Mouse (Mus musculus): ENCODE measurements around the gene Stk32c. TPM values are rescaled to one million over a fixed set of nuclear protein-coding genes. Genes with fewer than 3 reads are reported as not detected.

Gene Stk32c
- polyA plus RNA-seq, 1 experiment from 2014 or later, result not detected

- ATAC-seq (replicated peaks; ENCODE audit: low FRiP score), result no peak
- Histone ChIP-seq H3K36me3 (ENCODE audit: control insufficient read depth, insufficient read depth, low read length) (no peaks in the 10 kb centered on the region), H3K4me3 (ENCODE audit: low read depth, low read length) (no peak overlapping the region), H3K27me3 (replicated peaks; ENCODE audit: control insufficient read depth, insufficient read depth, low read length) (peaks cover 6% of the 10 kb centered on the region; the same call in 1 of the 2 replicates), H3K9ac (ENCODE audit: low read depth, low read length) (no peak overlapping the region), H3K27ac (ENCODE audit: low read depth, low read length) (no peak overlapping the region), H3K4me2 (no peak overlapping the region), H3K9me3 (ENCODE audit: control insufficient read depth, low read length) (no peaks in the 10 kb centered on the region), H3K4me1 (replicated peaks; ENCODE audit: control insufficient read depth, insufficient read depth, low read length) (0 out of 2 replicates have a peak, but pooled peaks cover 6% of the 10 kb centered on the region)
- no peak for DNase-seq (ENCODE audit: low spot score)
- WGBS, result 64% methylated on average over 7 of the region's 7 CpGs
Observed at GRCm38 (mm10) chr7:139152927-139153326, 60.2 kb downstream of the Stk32c start.

- peaks cover 6% of the 10 kb centered on the region; the same call in 1 of the 2 replicates for H3K27me3 ChIP-seq (replicated peaks; ENCODE audit: control insufficient read depth, insufficient read depth, low read length)
- no peaks in the 10 kb centered on the region for H3K9me3 ChIP-seq (ENCODE audit: control insufficient read depth, low read length)
- H3K4me1 ChIP-seq (replicated peaks; ENCODE audit: control insufficient read depth, insufficient read depth, low read length), result 0 out of 2 replicates have a peak, but pooled peaks cover 8% of the 10 kb centered on the region
- H3K4me2 ChIP-seq, result no peak overlapping the region
- H3K4me3 ChIP-seq (ENCODE audit: low read depth, low read length), result no peak overlapping the region
- H3K36me3 ChIP-seq (ENCODE audit: control insufficient read depth, insufficient read depth, low read length), result no peaks in the 10 kb centered on the region
- no peak overlapping the region for H3K27ac ChIP-seq (ENCODE audit: low read depth, low read length)
- ATAC-seq (replicated peaks; ENCODE audit: low FRiP score), result peak; percentile 62
- 44% methylated on average over 10 of the region's 10 CpGs for WGBS
- no peak overlapping the region for H3K9ac ChIP-seq (ENCODE audit: low read depth, low read length)
- DNase-seq (ENCODE audit: low spot score), result no peak
Observed at GRCm38 (mm10) chr7:139151116-139151515, 62.0 kb downstream of the Stk32c start.

- Histone ChIP-seq H3K4me3 (ENCODE audit: low read depth, low read length) (no peak overlapping the region), H3K9me3 (ENCODE audit: control insufficient read depth, low read length) (no peaks in the 10 kb centered on the region), H3K27ac (ENCODE audit: low read depth, low read length) (no peak overlapping the region), H3K27me3 (replicated peaks; ENCODE audit: control insufficient read depth, insufficient read depth, low read length) (peaks cover 6% of the 10 kb centered on the region; the same call in 1 of the 2 replicates), H3K36me3 (ENCODE audit: control insufficient read depth, insufficient read depth, low read length) (no peaks in the 10 kb centered on the region), H3K9ac (ENCODE audit: low read depth, low read length) (no peak overlapping the region), H3K4me1 (replicated peaks; ENCODE audit: control insufficient read depth, insufficient read depth, low read length) (0 out of 2 replicates have a peak, but pooled peaks cover 8% of the 10 kb centered on the region), H3K4me2 (no peak overlapping the region)
- DNase-seq (ENCODE audit: low spot score) (no peak), ATAC-seq (replicated peaks; ENCODE audit: low FRiP score) (no peak)
- WGBS, result 30% methylated on average over 7 of the region's 7 CpGs
Observed at GRCm38 (mm10) chr7:139149373-139149772, 63.7 kb downstream of the Stk32c start.

- no peak for ATAC-seq (replicated peaks; ENCODE audit: low FRiP score)
- H3K4me1 ChIP-seq (replicated peaks; ENCODE audit: control insufficient read depth, insufficient read depth, low read length), result 0 out of 2 replicates have a peak, but pooled peaks cover 8% of the 10 kb centered on the region
- no peak overlapping the region for H3K4me2 ChIP-seq
- no peak overlapping the region for H3K9ac ChIP-seq (ENCODE audit: low read depth, low read length)
- H3K4me3 ChIP-seq (ENCODE audit: low read depth, low read length), result no peak overlapping the region
- no peak overlapping the region for H3K27ac ChIP-seq (ENCODE audit: low read depth, low read length)
- DNase-seq (ENCODE audit: low spot score), result no peak
- peaks cover 6% of the 10 kb centered on the region; the same call in 1 of the 2 replicates for H3K27me3 ChIP-seq (replicated peaks; ENCODE audit: control insufficient read depth, insufficient read depth, low read length)
- H3K9me3 ChIP-seq (ENCODE audit: control insufficient read depth, low read length), result no peaks in the 10 kb centered on the region
- 29% methylated on average over 4 of the region's 4 CpGs for WGBS
- H3K36me3 ChIP-seq (ENCODE audit: control insufficient read depth, insufficient read depth, low read length), result no peaks in the 10 kb centered on the region
Observed at GRCm38 (mm10) chr7:139147360-139147759, 65.7 kb downstream of the Stk32c start.

- Histone ChIP-seq H3K9ac (ENCODE audit: low read depth, low read length) (no peak overlapping the region), H3K36me3 (ENCODE audit: control insufficient read depth, insufficient read depth, low read length) (no peaks in the 10 kb centered on the region), H3K27me3 (replicated peaks; ENCODE audit: control insufficient read depth, insufficient read depth, low read length) (peaks cover 6% of the 10 kb centered on the region; the same call in 1 of the 2 replicates), H3K27ac (ENCODE audit: low read depth, low read length) (no peak overlapping the region), H3K4me2 (no peak overlapping the region), H3K9me3 (ENCODE audit: control insufficient read depth, low read length) (no peaks in the 10 kb centered on the region), H3K4me3 (ENCODE audit: low read depth, low read length) (no peak overlapping the region), H3K4me1 (replicated peaks; ENCODE audit: control insufficient read depth, insufficient read depth, low read length) (0 out of 2 replicates have a peak, but pooled peaks cover 2% of the 10 kb centered on the region)
- 42% methylated on average over 7 of the region's 7 CpGs for WGBS
- DNase-seq (ENCODE audit: low spot score) (no peak), ATAC-seq (replicated peaks; ENCODE audit: low FRiP score) (no peak)
Observed at GRCm38 (mm10) chr7:139145891-139146290, 67.2 kb downstream of the Stk32c start.

- H3K4me1 ChIP-seq (replicated peaks; ENCODE audit: control insufficient read depth, insufficient read depth, low read length), result 0 out of 2 replicates have a peak, but pooled peaks cover 2% of the 10 kb centered on the region
Observed at GRCm38 (mm10) chr7:139143785-139144184, 69.3 kb downstream of the Stk32c start.

GRCm38 (mm10) chr7:139139921-139140461, 73.1 kb downstream of the Stk32c start:
- WGBS, result 37% methylated on average over 11 of the region's 11 CpGs
- Histone ChIP-seq H3K4me2 (no peak overlapping the region), H3K9ac (ENCODE audit: low read depth, low read length) (no peak overlapping the region)

More at GRCm38 (mm10) chr7:139143785-139144184, 69.3 kb downstream of the Stk32c start:
- H3K27ac ChIP-seq (ENCODE audit: low read depth, low read length), result no peak overlapping the region
- H3K27me3 ChIP-seq (replicated peaks; ENCODE audit: control insufficient read depth, insufficient read depth, low read length), result no peaks in the 10 kb centered on the region
- no peak for DNase-seq (ENCODE audit: low spot score)
- no peak overlapping the region for H3K4me3 ChIP-seq (ENCODE audit: low read depth, low read length)
- 44% methylated on average over 1 of the region's 1 CpGs for WGBS
- H3K4me2 ChIP-seq, result no peak overlapping the region
- H3K9me3 ChIP-seq (ENCODE audit: control insufficient read depth, low read length), result no peaks in the 10 kb centered on the region
- no peak for ATAC-seq (replicated peaks; ENCODE audit: low FRiP score)
- H3K9ac ChIP-seq (ENCODE audit: low read depth, low read length), result no peak overlapping the region
- H3K36me3 ChIP-seq (ENCODE audit: control insufficient read depth, insufficient read depth, low read length), result no peaks in the 10 kb centered on the region

GRCm38 (mm10) chr7:139136906-139137491, 76.1 kb downstream of the Stk32c start:
- Histone ChIP-seq H3K4me3 (ENCODE audit: low read depth, low read length) (no peak overlapping the region), H3K36me3 (ENCODE audit: control insufficient read depth, insufficient read depth, low read length) (no peaks in the 10 kb centered on the region), H3K27ac (ENCODE audit: low read depth, low read length) (no peak overlapping the region), H3K9me3 (ENCODE audit: control insufficient read depth, low read length) (no peaks in the 10 kb centered on the region), H3K4me1 (replicated peaks; ENCODE audit: control insufficient read depth, insufficient read depth, low read length) (no peaks in the 10 kb centered on the region), H3K9ac (ENCODE audit: low read depth, low read length) (no peak overlapping the region), H3K27me3 (replicated peaks; ENCODE audit: control insufficient read depth, insufficient read depth, low read length) (no peaks in the 10 kb centered on the region), H3K4me2 (no peak overlapping the region)
- ATAC-seq (replicated peaks; ENCODE audit: low FRiP score), result no peak
- no peak for DNase-seq (ENCODE audit: low spot score)
- 62% methylated on average over 5 of the region's 5 CpGs for WGBS

More at GRCm38 (mm10) chr7:139139921-139140461, 73.1 kb downstream of the Stk32c start:
- ATAC-seq (replicated peaks; ENCODE audit: low FRiP score), result no peak
- no peak overlapping the region for H3K27ac ChIP-seq (ENCODE audit: low read depth, low read length)
- DNase-seq (ENCODE audit: low spot score), result no peak
- no peaks in the 10 kb centered on the region for H3K36me3 ChIP-seq (ENCODE audit: control insufficient read depth, insufficient read depth, low read length)
- H3K27me3 ChIP-seq (replicated peaks; ENCODE audit: control insufficient read depth, insufficient read depth, low read length), result no peaks in the 10 kb centered on the region
- H3K9me3 ChIP-seq (ENCODE audit: control insufficient read depth, low read length), result no peaks in the 10 kb centered on the region
- no peak overlapping the region for H3K4me3 ChIP-seq (ENCODE audit: low read depth, low read length)
- no peaks in the 10 kb centered on the region for H3K4me1 ChIP-seq (replicated peaks; ENCODE audit: control insufficient read depth, insufficient read depth, low read length)

GRCm38 (mm10) chr7:139135236-139135635, 77.9 kb downstream of the Stk32c start:
- no peak for ATAC-seq (replicated peaks; ENCODE audit: low FRiP score)
- Histone ChIP-seq H3K4me3 (ENCODE audit: low read depth, low read length) (no peak overlapping the region), H3K4me2 (no peak overlapping the region), H3K4me1 (replicated peaks; ENCODE audit: control insufficient read depth, insufficient read depth, low read length) (no peaks in the 10 kb centered on the region), H3K36me3 (ENCODE audit: control insufficient read depth, insufficient read depth, low read length) (no peaks in the 10 kb centered on the region), H3K9me3 (ENCODE audit: control insufficient read depth, low read length) (no peaks in the 10 kb centered on the region), H3K27ac (ENCODE audit: low read depth, low read length) (no peak overlapping the region), H3K27me3 (replicated peaks; ENCODE audit: control insufficient read depth, insufficient read depth, low read length) (no peaks in the 10 kb centered on the region), H3K9ac (ENCODE audit: low read depth, low read length) (no peak overlapping the region)
- DNase-seq (ENCODE audit: low spot score), result no peak
- 66% methylated on average over 5 of the region's 5 CpGs for WGBS

All from liver, embryonic 11.5 days (tissue).